Mouse (Mus musculus) bone marrow, adult 2 months (tissue): ENCODE results near the gene Vim.

ENCODE experiments used
- CTCF ChIP-seq: fragments of 200-500 bp; IDR thresholded peaks from 2 replicates; pipeline ENCODE4 v1.5.1; 2011; ENCODE audit warnings: low read length, control low read depth; ENCODE audit not compliant: control insufficient read depth, insufficient read depth
- POLR2A ChIP-seq: fragments of 200-500 bp; IDR thresholded peaks from 2 replicates; pipeline ENCODE4 v1.6.1; 2011; ENCODE audit warnings: low read depth, mild to moderate bottlenecking, control low read depth, low read length, borderline replicate concordance; ENCODE audit not compliant: control insufficient read depth

GRCm38 (mm10) chr2:13538704-13539377, 34.9 kb upstream of the Vim start:
- no peak for TF ChIP-seq CTCF
- TF ChIP-seq POLR2A: no peak
